Mouse (Mus musculus): ENCODE measurements around the gene Fyn.

The Fyn gene

GRCm38 (mm10) chr10:39540012-39540647 lies 171.5 kb downstream of the Fyn start:
- DNase-seq (ENCODE audit: low spot score) = no peak

GRCm38 (mm10) chr10:39540995-39541394 lies 172.3 kb downstream of the Fyn start:
- peak; percentile 73 for DNase-seq (ENCODE audit: low spot score)

- peak; percentile 70 for DNase-seq (ENCODE audit: low spot score)
These were observed 172.8 kb downstream of the Fyn start for GRCm38 (mm10) chr10:39541451-39541874.

- peak; percentile 36 for DNase-seq (ENCODE audit: low spot score)
These were observed 173.4 kb downstream of the Fyn start for GRCm38 (mm10) chr10:39541951-39542521.

- DNase-seq (ENCODE audit: low spot score) = peak; percentile 46
These were observed 174.0 kb downstream of the Fyn start for GRCm38 (mm10) chr10:39542535-39543257.

- no peak for DNase-seq (ENCODE audit: low spot score)
These were observed 174.7 kb downstream of the Fyn start for GRCm38 (mm10) chr10:39543258-39543770.

GRCm38 (mm10) chr10:39547369-39548074 lies 178.9 kb downstream of the Fyn start:
- DNase-seq (ENCODE audit: low spot score) = no peak

GRCm38 (mm10) chr10:39550791-39551190 lies 182.1 kb downstream of the Fyn start:
- no peak for DNase-seq (ENCODE audit: low spot score)

GRCm38 (mm10) chr10:39551637-39552185 lies 183.1 kb downstream of the Fyn start:
- peak; percentile 67 for DNase-seq (ENCODE audit: low spot score)

- DNase-seq (ENCODE audit: low spot score) = peak; percentile 80
These were observed 183.7 kb downstream of the Fyn start for GRCm38 (mm10) chr10:39552351-39552814.

GRCm38 (mm10) chr10:39552903-39553302 lies 184.2 kb downstream of the Fyn start:
- no peak for DNase-seq (ENCODE audit: low spot score)

- DNase-seq (ENCODE audit: low spot score) = no peak
These were observed 186.6 kb downstream of the Fyn start for GRCm38 (mm10) chr10:39555289-39555715.

- no peak for DNase-seq (ENCODE audit: low spot score)
These were observed 187.1 kb downstream of the Fyn start for GRCm38 (mm10) chr10:39555740-39556139.

GRCm38 (mm10) chr10:39557360-39557759 lies 188.7 kb downstream of the Fyn start:
- no peak for DNase-seq (ENCODE audit: low spot score)

GRCm38 (mm10) chr10:39557851-39558250 lies 189.2 kb downstream of the Fyn start:
- no peak for DNase-seq (ENCODE audit: low spot score)

GRCm38 (mm10) chr10:39558492-39559005 lies 189.9 kb downstream of the Fyn start:
- no peak for DNase-seq (ENCODE audit: low spot score)

- DNase-seq (ENCODE audit: low spot score) = no peak
These were observed 190.7 kb downstream of the Fyn start for GRCm38 (mm10) chr10:39559321-39559720.

GRCm38 (mm10) chr10:39562383-39562782 lies 193.7 kb downstream of the Fyn start:
- DNase-seq (ENCODE audit: low spot score) = no peak

- no peak for DNase-seq (ENCODE audit: low spot score)
These were observed 195.0 kb downstream of the Fyn start for GRCm38 (mm10) chr10:39563552-39564223.

- no peak for DNase-seq (ENCODE audit: low spot score)
These were observed 198.2 kb downstream of the Fyn start for GRCm38 (mm10) chr10:39566901-39567300.

GRCm38 (mm10) chr10:39568991-39569390 lies 200.3 kb downstream of the Fyn start:
- no peak for DNase-seq (ENCODE audit: low spot score)
